Mouse (Mus musculus): ENCODE results near the gene Ly6c2. TPM values are rescaled to one million over a fixed set of nuclear protein-coding genes. Genes with fewer than 3 reads are reported as not detected.

The Ly6c2 gene
- polyA plus RNA-seq (2012): 129 and 344 TPM in 2 replicates

GRCm38 (mm10) chr15:75111861-75112630, at the start of gene Ly6c2:
Gene Ly6c2 (minus strand): TSS chr15:75111970.

DNA sequence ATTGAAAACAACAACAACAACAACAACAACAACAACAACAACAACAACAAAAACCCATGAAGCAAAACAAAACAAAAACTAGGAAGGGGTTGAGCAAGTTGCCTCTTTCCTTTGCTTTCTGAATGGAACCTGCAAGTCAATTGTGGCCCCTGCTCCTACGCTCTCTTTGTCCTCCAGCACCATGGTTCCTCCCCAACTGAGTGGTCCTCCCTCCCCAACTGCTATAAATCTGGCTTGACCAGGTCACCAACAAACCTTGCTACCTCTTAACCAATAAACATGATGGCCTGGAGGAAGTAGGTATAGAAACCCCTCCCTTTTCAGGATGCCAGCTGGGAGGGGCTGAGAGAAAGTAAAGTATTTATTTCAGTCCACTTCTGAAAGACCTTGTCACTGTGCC, 43.2 kb upstream of the Ly6c2 start, which contains the start of gene Ly6g:
Ly6g (plus strand) TSS at position 301 of the 400 bp plus-strand sequence.

Other genes starting within 250 kb of the Ly6c2 start
- not detected in 2 replicates for gene 2010109I03Rik, start 214.9 kb downstream of the Ly6c2 start, polyA plus RNA-seq (2012)
- 0.54 and 1.4 TPM in 2 replicates for gene Ly6i, start 128.5 kb downstream of the Ly6c2 start, polyA plus RNA-seq (2012)
- 0.06 and 1.1 TPM in 2 replicates for gene Ly6a, start 113.9 kb downstream of the Ly6c2 start, polyA plus RNA-seq (2012)
- gene Ly6c1, start 63.1 kb downstream of the Ly6c2 start, polyA plus RNA-seq (2012): not detected in 2 replicates
- 0.12 and 2.7 TPM in 2 replicates for gene Ly6g, start 43.3 kb upstream of the Ly6c2 start, polyA plus RNA-seq (2012)
- gene BC025446, start 104.4 kb upstream of the Ly6c2 start, polyA plus RNA-seq (2012): not detected in 2 replicates
- not detected in 2 replicates for gene Ly6f, start 156.5 kb upstream of the Ly6c2 start, polyA plus RNA-seq (2012)